Mouse (Mus musculus): Measurements from ENCODE around the gene Insyn1.

The Insyn1 gene

DNA sequence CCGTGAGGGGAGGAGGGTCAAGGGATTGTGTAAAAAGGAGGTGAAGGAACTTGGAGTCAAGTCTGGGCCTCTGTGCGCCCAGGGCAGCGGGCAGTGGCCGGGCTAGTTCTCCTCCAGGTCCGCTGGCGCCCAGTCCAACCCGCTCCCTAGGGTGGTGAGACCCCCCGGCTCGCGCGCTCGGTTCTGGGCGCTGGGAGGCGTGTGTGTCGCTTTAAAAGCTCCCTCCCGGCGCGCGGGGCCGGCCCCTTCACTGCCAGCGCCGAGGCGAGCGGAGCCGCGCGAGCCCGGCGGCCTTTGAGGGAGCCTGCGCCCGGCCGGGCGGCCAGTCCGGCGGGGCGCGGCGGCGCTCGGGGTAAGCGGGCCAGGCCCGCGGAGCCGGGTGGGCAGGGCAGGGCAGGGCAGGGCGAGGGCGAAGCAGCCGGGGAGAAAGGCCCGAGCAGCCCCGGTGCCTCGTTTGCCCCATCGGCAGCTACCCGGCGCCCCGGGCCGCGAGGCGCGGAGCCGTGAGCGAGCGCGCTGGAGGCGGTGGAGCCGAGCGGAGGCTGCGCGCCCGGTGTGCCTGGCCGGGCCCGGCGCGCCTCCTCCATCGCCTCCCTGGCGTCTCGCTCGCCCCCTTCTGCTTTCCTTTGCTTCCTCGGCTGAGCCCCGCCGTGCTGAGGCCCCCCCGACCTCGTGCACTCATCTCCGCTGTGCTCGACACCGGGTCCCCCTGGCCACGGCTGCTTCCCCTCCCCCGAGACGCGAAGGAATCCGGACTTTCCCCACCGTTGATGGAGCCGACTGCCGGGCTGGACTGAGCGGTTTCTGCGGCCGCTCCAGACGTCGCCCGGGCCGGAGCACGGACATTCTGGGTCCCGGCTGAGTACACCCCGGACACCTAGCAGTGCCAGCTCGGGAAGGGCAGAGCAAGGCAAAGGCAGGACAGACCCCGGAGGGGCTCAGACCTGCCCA, at the start of gene Insyn1:
Gene Insyn1, plus strand, starts transcription at position 753 of the 951 bp plus-strand sequence.
- DNase-seq: peak; percentile 73

DNA sequence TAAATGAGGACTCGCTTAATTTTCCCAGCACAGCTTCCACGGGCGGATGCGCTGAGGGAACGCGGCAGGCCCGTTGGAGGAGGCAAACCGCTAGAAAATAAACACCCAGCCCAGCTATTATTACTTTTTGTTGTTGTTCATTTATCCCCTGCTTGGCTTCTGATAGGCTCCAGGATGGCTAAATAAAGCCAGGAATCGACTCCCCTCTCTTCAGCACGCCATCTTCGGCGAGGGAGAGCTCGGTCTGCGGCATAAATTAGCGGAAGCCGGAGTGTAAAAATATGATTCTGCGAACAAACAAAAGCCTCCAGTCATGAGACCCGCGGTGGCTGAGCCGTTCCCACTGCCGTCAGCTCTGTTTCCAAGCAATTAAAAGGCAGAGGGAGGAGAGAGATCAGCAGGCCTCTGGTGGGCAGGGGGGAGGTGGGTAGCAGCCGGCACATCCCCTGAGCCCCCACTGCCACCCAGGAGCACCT, 49.4 kb upstream of the Insyn1 start:
- DNase-seq: peak; percentile 54

DNA sequence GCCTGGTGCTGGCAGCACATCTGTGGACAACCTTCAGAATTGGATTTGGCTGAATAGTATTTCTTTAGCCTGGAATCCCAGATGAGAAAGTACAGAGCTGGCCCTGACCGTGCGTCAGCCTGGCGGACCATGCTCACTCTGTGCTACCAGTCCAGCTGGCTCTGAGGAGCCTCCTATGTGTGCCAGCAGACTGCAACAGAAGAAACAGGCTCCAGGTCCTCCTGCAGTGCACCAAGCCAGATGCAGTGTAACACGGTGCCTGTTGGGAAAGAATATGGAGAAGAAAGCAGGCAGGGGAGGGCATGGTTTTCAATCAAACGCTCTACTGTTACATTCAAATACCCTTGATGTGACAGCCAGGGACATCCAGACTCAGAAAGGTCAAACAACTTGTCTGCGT, 48.3 kb upstream of the Insyn1 start:
- no peak for DNase-seq

DNA sequence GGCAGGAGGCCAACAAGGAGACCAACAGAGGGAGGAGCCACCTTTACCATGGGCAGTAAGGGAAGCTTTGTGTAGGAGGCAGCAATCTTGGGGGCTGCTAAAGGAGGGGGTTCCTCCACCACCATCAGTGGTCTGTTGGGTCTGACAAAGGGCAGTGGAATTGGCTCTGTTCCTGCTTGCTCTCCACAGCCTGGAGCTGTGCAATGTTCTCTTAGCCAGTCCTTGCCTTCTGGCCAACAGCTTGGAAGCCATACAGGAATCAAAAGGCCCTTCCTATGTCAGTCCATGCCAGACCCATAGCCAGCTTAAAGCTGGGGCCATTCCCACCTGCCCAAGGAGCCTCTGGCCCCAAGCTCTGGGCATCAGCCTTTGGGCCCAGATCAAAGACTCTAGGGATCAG, 47.8 kb upstream of the Insyn1 start:
- no peak for DNase-seq

DNA sequence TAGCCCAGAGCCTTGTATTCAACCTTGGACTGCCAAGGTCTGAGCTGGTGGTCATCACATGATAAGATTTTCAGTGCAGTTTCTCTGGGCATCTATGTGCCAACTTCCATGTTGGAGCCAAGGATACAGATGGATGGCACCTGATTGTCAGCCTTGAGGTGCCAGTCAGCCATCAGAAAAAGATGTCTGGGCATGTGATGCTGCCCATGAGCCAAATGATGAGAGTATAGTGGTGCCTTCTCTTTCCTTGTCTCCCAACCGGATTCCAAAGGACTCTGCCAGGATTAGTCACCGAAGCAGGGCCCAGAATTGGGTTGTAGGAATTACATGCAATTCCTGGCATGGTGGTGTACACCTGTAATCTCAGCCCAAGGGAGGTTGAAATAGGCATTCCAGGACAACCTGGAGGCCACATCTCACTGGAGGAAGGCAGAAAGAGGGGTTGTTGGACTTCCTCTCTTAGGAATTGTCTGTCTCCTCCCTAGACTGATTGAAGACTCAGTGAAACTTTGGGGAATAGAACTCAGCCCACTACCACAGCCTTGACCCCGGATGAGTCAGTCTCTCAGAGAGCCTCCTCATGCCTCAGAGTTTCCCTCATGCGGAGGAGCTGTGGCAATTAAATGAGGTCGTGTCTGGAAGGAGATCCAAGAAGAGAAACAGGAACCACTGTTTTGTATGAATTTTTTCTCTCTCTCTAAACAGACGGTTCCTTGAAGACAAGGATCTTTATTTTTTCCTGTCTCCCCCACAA, 46.9 kb upstream of the Insyn1 start:
- no peak for DNase-seq

DNA sequence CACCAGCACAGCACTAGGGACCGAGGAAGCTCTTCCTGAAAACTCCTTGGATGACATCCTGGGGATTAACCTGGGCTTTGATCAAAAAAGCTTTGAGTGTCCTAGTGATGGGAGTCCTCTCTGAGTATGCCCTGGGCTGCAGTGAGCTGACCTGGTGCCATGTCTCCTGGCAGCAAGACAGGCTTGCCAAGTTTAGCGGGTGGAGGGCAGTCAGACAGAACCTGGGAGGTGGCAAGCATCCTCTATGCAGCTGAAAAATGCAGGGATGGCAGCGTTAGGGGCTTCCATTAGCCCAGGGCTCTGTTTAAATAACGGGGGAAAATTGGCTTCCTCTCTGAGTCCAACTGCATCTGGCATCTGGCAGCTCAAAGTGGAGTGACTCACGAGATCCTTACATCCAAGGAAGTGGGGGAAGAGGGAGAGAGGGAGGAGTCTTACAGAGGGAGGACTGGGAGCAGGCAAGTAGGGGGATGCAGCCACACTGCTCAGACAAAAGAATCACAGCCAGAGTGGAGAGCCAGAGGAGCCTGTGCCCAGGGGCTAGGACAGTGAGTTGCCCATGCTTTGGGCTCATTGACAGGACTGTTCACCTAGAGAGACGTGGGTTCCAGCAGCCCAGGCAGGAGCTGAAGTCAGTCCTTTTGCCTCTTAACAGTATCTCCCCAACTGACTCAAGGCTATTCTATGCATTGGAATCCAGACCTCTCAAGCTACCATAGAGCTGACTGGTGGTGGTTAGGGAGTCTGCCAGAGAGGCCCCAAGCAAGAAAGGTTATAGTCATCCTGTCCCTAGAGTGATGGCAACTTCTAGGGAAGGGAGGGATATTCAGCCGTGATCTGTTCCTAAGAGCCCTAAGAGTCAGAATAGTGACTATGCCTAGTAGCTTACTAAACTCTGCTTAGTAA, 46.0 kb upstream of the Insyn1 start:
- no peak for DNase-seq

DNA sequence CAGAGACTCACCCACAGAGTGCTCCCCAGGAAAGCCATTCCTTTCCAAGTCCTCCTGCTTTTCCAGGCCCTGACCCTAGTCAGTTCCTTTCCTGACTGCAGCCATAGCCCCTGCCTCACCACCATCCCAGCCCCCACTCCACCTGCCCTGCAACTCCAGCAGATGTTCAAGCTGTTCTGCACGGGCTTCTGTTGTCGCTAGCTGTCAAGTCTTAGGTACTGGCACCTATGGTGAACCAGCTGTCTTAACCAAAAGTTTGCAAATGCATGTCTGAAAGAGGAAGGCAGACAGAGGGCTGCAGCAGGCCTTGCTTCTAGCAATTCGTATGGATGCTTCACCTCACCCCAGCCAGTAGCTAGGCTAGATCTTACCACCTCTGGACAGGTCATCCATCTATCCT, 45.3 kb upstream of the Insyn1 start:
- DNase-seq: no peak

DNA sequence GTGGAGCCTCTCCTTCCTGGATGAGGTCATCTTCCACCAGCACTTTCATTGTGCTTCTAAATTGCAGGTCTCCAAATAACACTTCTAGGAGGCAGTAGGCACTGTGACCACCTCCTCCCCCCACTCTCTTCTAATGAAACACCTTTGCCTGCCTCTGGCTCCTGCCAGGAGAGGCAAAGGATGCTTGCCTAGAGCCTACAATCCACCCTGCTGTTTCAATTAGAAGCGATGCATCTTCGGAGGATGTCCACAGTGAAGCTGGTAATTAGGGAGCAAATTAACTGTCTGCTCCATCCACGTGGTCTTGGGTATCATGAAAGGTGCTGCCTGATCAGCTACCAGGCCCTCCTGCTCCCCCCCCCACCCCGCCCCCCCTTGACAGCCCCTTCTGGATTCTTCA, 41.6 kb upstream of the Insyn1 start:
- no peak for DNase-seq

DNA sequence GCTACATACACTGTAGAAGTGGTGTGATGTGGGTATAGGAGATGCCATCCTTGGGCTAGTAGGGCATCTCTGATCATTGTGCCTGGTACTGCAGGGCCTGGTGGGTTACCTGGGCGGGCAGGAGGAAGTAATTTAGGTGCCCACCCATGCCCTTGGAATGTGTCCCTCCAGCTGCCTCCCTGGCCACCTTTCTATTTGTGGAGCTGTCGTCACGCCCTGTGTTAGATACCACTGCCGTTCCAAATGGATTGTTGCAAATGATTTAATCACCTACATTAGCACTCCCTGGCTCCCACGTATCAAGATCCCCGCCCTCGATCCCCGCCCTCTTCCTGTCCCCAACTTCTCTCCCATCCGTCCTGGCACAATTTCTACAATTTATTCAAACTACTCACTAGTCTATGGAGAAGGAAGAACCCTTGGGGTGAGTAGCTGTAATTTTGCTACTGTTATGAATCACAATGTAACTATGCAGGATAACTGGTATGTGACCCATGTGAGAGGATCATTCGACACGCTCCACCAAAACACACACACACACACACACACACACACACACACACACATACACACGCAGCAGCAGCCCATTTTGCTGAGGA, 40.3 kb upstream of the Insyn1 start:
- no peak for DNase-seq

DNA sequence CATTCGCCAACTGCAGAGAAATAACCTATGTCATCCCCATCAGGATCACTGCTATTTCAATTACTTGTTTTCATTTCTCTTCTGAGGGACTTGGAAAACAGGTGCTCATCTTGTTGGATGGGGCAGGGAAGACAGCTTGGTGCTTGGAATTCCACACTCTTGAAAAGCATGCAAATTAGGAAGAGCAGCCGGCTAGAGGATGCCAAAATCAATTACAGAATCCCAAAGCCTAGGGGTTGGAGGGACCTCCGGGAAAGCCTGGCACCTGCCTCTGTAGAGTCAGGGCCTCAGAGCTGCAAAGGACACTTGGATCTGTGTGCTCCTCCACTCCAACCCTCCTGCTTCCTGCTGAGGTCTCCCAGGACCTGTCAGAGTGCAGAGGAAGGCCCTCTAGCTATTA, 38.9 kb upstream of the Insyn1 start:
- DNase-seq: no peak

DNA sequence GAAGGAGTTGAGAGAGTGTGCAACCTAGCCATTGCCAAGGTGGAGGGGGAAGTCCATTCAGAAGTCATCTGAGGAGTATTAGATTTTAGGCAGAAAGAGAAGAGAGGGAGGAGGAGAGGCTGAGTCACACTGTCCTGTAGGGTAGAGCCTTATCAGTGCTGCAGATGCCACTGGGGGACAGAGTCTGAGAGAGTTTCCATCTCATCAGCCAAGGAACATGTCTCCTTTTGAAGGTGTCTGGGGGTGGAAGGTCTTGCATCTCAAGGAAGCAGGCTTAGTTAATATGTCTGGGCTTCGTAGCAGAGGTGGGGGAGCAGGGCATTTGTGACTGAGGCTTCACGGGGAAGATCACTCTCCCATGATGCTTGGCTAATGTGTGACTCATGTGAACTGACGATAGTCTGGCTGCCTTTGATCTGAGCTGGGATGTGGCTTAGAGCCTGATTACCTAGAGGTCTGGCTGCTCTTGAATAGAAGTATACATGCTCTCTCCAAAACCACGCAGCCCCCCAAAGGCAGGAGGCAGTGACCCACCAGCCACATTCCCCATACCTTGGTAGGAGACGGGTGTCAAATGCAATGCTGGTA, 34.5 kb upstream of the Insyn1 start:
- DNase-seq: no peak

DNA sequence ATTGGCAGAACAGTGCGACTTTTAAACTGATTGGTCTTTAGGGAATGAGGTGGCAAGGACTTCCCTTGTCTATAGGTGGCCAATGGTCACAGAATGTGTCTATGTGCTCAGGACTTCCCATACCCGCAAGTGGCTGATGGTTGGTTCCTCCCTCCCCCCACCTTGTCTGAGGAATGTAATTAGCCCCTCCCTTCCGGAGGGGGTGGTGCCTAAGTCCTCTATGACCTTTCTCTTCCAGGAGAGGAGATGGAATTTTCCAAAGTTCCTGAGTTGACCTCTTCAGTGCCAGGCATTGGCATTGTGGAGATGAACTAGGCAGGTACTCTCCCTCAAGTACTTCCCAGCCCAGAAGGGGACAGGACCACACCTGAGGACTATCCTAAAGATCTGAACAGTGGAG, 33.5 kb upstream of the Insyn1 start:
- DNase-seq: no peak

DNA sequence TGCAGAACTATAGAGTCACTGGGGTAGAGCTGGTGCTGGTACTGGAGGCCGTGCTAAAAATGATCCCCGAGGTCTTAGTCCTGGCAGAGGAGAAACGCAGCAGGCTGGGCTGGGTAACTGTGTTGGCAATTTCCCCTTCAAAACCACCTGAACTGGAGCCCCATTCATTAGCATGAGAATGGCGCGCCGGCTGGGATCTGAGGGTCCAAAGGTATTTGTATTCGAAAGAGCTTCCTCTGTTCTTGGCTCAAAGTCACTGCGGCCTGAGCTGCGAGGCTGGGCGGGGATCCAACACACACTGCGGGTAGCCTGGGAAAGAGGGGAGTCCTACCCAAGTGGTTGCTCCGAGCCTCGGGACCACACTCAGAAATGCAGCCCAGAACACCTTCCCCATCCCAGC, 32.6 kb upstream of the Insyn1 start:
- peak; percentile 78 for DNase-seq

DNA sequence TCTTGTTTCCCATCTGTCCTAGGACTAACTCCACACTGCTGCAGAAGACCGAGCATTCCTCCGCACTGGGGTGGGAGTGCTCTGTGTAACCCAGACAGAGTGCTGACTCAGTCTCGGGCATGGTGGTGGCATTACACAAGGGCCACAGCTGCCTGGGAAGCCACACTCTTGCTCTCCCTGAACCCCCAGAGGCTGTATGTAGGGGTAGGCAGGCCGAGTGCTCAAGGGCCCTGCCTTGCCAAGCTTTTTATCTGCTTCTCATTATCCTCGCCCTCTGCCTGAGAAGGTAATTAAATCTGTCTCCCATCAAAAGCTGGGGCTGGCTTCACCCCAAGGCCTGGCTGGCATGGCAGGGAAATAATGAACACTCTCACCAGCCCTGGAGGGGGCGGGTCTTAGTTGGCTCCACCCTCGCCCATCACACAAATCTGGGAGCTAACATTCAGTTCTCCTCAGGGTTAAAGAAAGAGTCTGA, 30.9 kb upstream of the Insyn1 start:
- peak; percentile 74 for DNase-seq

DNA sequence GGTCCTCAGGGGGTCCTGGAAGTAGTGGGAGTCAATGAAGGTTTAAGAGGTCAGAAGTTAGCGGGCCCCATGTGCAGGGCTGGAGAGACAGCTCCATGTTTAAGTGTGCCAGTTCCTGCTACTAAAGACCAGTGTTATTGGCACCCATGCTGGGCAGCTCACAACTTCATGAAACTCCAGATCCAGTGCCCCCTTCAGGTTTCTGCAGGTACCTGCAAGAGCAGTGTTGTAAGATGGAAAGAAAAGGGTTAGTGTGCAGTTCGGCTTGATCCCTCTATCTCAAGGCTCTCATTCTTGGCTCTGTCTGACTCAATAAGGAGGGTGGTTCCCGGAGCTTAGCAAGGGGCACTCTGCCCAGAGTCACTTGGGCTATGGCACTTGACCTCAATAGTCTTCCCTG, 30.1 kb upstream of the Insyn1 start:
- no peak for DNase-seq

DNA sequence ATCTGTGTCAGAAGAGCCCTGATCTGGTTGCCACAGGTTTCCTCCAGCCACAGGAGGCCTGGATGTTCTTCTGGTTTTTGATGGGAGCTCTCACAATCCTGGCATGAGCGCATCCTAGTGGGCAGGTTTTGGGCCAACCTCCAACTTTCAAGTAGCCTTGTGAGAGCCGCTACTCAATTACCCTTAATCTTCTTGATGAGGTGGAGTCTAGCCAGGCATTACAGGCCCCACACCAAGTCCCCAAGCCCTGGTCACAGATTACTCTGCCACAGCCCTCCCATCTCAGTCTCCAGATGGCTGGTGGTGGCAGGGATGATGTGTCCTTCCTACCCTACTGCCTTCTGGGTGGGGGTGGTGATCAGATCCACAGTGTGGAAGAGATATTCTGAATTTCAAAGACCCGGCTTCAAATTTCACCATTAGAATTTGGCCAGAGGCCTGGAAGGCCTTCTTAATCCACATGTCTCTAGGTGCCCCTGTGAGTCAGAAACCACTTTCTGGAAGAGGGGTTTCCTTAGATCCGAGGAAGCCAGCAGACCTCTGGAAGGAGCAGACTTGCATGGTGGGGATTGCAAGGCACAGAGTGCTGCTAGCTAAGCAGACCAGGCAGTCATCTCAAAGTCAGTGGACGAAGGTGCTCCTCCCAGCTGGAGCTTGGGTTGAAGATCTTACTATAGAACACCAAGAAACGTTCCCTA, 29.4 kb upstream of the Insyn1 start:
- no peak for DNase-seq

DNA sequence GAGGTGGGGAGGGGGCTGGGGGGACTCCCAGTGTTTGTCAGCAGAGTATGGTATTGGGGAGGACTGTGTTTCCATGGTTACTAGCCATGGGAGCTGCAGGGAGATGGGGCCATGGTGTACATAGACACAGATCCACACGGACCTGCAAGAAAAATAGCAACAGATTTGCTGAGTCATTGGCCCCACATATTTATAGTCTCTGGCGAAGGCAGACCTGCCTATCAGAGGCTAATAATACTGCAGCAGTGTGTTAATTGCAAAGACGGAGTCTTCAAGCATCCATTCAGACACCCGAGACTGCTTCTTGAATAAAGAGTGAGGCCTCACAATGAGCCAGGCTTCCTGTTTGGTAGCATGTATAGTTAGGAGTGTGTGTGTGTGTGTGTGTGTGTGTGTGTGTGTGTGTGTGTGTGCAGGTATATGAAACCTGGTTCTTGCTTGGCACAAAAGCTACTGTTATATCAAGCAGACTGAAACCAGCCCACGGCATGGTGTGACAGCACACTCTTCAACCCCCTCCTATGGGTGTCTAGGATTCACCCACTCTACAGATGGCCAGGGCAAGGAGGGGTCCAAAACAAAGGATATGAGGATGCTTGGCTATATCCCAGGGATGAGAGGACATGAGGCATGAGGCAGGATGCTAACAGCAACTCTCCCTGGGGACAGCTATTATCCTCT, 20.9 kb upstream of the Insyn1 start:
- peak; percentile 12 for DNase-seq

DNA sequence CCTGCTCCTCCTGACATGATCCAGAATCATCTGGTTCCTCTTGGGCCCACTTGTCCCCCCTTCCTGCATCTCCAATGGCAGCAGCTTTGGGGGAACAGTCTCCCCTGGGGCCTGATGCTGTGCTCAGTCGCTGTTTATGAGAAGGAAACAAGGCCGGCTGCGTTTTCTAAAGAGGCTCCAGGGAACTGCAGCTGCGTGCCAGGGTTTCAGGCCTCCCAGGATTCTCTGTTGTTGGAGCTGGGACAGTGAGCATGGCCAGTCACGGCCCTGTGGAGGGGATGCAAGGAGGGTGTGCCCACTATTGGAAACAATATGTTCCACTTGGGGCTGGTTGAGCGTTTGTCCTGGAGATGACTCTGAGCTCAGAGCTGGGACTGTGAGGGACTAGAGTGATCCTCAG, 17.9 kb upstream of the Insyn1 start:
- no peak for DNase-seq

DNA sequence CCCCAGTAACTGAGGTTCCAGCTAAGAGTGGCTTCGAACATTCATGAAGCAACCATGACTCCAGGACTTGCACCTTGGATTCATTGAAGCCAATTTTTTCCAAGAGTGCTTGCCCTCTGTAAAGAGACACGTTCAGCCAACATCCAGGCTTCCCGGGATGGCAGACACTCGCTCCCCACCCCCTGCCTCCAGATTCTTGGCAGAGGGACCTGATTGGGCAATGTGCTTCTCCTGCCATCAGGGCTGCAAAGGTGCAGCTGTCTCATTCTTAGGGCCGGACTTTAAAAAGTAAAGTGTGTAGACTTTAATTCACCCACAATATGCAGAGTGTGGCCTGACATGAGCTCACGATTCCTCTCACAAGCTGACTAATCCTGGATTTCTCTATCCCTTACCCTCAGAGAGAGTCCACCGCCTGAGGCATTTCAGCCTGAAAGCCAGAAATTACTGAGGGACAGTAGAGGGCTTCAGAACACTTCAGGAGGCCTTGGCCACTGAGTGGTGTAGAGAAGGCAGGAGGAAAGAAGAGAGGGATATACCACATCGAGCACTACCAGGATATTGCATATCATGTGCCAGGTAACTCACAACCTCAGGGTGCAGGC, 15.1 kb upstream of the Insyn1 start:
- no peak for DNase-seq

DNA sequence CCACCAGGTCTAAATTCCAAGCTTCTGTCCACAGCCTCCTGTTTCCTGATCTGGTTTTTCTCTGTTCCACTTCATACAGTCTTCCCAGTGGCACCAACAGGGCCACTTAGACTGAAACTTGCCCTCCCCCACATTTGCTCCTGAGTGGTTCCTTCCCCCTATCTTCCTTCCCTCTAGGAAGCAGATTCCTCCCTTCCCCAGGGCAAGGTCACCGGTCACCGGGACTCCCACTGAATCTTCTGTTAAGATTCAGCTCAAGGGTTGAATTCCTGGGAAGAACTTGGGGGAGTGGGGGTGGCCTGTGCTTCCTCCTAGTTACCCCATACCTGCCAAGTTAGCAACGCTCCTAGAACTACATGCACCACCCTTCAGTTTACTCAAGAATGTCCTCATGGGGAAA, 1.3 kb upstream of the Insyn1 start:
- DNase-seq: no peak

Measured in right cerebral cortex, postnatal 4 days (tissue).